Mouse (Mus musculus) embryonic facial prominence, embryonic 13.5 days (tissue): ENCODE measurements around the gene Arhgap1. TPM values are rescaled to one million over a fixed set of nuclear protein-coding genes. Genes with fewer than 3 reads are reported as not detected.
"Not testable (repeated sequence)": the region's sequence is repeated elsewhere in the genome, so short reads cannot be mapped to it uniquely, and the experiment has no call there.

Experiments used
- ATAC-seq: fragments of 200-750 bp; cut with Nextera tagmentation; 2 replicates; pipeline ENCODE4 v1.8.0; 2017; ENCODE audit warnings: low read depth; ENCODE audit not compliant: insufficient number of reproducible peaks, insufficient read depth, low FRiP score, low TSS enrichment
- H3K27ac ChIP-seq: fragments of 300-500 bp; sonication (generic); 2 replicates; pipeline ENCODE4 v1.5.1; 2015; ENCODE audit warnings: moderate library complexity, mild to moderate bottlenecking, inconsistent platforms
- H3K27me3 ChIP-seq: fragments of 300-500 bp; sonication (generic); 2 replicates; pipeline ENCODE4 v1.6.1; 2015; ENCODE audit warnings: mild to moderate bottlenecking, inconsistent platforms
- H3K36me3 ChIP-seq: fragments of 300-500 bp; sonication (generic); 2 replicates; pipeline ENCODE4 v1.6.1; 2015; ENCODE audit warnings: mild to moderate bottlenecking, inconsistent platforms
- H3K4me1 ChIP-seq: fragments of 300-500 bp; sonication (generic); 2 replicates; pipeline ENCODE4 v1.6.1; 2015; ENCODE audit warnings: inconsistent platforms
- H3K4me2 ChIP-seq: fragments of 300-500 bp; sonication (generic); 2 replicates; pipeline ENCODE4 v1.6.1; 2015; ENCODE audit warnings: moderate library complexity, mild to moderate bottlenecking, inconsistent platforms
- H3K4me3 ChIP-seq: fragments of 300-500 bp; sonication (generic); 2 replicates; pipeline ENCODE4 v1.5.1; 2015; ENCODE audit warnings: mild to moderate bottlenecking, inconsistent platforms
- H3K9ac ChIP-seq: fragments of 300-500 bp; sonication (generic); 2 replicates; pipeline ENCODE4 v1.6.1; 2015; ENCODE audit warnings: mild to moderate bottlenecking, inconsistent platforms
- H3K9me3 ChIP-seq: fragments of 300-500 bp; sonication (generic); 2 replicates; pipeline ENCODE4 v1.6.1; 2016; ENCODE audit warnings: inconsistent platforms
- WGBS: fragments of 180-500 bp; shearing (Covaris S2); methylation state at CpG from one replicate; pipeline ENCODE4 v1.1.7; 2015; ENCODE audit warnings: mixed read lengths; 5-methylcytosine and 5-hydroxymethylcytosine counted together
- polyA plus RNA-seq: library from polyadenylated mRNA; unstranded; fragments of >200 nt; fragmentation: Nextera tagmentation; extraction: Ambion mirVana; gene quantifications from 2 replicates; pipeline ENCODE4 v1.2.1, GENCODE M21; 2015

Arhgap1 gene
- 92.9 and 108 TPM in 2 replicates for polyA plus RNA-seq

DNA sequence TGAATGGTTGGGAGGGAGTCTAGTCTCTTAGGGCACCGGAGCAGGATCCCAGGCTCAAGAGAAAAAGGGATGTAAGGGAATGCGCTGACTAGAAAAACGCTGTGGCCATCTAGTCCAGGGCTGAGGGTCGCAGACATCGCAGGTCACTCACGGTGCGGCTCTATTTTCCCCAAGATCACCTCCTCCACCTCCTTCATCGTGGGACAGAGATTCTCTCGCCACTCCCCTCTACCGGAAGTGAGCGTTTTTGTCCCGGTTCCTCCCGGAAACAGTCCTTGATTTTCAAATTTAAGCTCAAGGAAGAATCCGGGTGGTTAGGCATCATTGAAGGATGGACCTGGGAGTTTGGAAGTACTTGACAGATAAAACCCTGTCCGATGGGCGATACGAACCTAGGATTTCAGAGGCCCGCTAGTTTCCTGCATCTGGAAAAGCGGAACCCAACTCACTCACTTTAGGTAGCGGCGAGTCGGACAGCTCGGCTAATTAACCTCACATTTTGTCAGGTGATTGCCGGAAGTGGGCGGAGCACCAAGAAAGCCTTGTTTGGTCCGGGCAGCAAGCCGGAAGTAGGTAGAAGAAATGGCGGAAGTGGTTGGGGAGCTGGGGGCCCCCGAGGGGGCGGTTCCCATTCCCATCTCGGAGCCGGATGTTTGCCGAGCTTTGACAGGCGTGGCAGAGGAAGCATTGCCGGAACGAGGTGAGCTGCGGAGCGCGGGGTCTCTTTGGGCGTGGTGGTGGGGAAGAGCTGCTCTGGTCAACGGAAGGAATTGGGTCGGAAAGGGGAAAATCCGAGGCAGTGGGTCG, at the start of gene Arhgap1, which contains the start of gene Zfp408:
TSS of gene Arhgap1 (plus strand) at position 308 of the 807 bp plus-strand sequence.
TSS of gene Zfp408 (minus strand) at position 239 of the 807 bp plus-strand sequence.
- ATAC-seq: peak; percentile 91
- H3K36me3 ChIP-seq: peaks cover 54% of the 10 kb centered on the region

GRCm38 (mm10) chr2:91600475-91600874, 49.2 kb upstream of the Arhgap1 start:
- Histone ChIP-seq H3K4me2 (no peak overlapping the region), H3K27me3 (no peaks in the 10 kb centered on the region), H3K4me3 (no peak overlapping the region), H3K27ac (no peak overlapping the region), H3K9me3 (no peaks in the 10 kb centered on the region), H3K4me1 (no peaks in the 10 kb centered on the region), H3K9ac (no peak overlapping the region), H3K36me3 (peaks cover 83% of the 10 kb centered on the region)
- no peak for ATAC-seq
- WGBS: 94% methylated on average over 4 of the region's 4 CpGs

More for the DNA sequence above, at the start of gene Arhgap1, which contains the start of gene Zfp408:
- Histone ChIP-seq H3K9ac (peak within 1 kb of the TSS; percentile 94), H3K27me3 (no peaks in the 10 kb centered on the region), H3K9me3 (no peaks in the 10 kb centered on the region), H3K4me3 (peak within 1 kb of the TSS; percentile 86), H3K4me1 (peaks cover 22% of the 10 kb centered on the region), H3K27ac (peak within 1 kb of the TSS; percentile 94), H3K4me2 (peak within 1 kb of the TSS; percentile 94)
- WGBS: under 1% methylated on average over 44 of the region's 44 CpGs

GRCm38 (mm10) chr2:91602389-91602788, 47.3 kb upstream of the Arhgap1 start:
- no peak for ATAC-seq
- no peaks in the 10 kb centered on the region for H3K9me3 ChIP-seq
- 82% methylated on average over 4 of the region's 4 CpGs for WGBS
- H3K27me3 ChIP-seq: no peaks in the 10 kb centered on the region
- H3K9ac ChIP-seq: no peak overlapping the region
- H3K4me3 ChIP-seq: no peak overlapping the region
- H3K4me1 ChIP-seq: no peaks in the 10 kb centered on the region
- H3K36me3 ChIP-seq: peaks cover 81% of the 10 kb centered on the region
- H3K27ac ChIP-seq: no peak overlapping the region
- H3K4me2 ChIP-seq: no peak overlapping the region

DNA sequence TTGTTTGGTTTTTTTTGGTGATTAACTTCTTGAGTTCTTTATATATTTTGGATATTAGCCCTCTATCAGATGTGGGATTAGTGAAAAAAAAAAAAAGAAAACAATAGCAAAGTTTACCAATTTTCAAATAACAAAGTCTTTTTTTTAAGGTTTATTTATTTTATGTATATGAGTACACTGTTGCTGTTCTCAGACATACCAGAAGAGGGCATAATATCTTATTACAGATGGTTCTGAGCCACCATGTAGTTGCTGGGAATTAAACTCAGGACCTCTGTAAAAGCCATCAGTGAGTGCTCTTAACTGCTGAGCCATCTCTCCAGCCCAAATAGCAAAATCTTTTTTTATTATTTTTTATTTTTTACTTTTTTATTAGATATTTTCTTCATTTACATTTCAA, 40.3 kb upstream of the Arhgap1 start:
- not testable (repeated sequence) for ATAC-seq, H3K9ac ChIP-seq, H3K4me3 ChIP-seq, H3K27me3 ChIP-seq, H3K4me1 ChIP-seq, H3K4me2 ChIP-seq, H3K27ac ChIP-seq, H3K9me3 ChIP-seq
- peaks cover 76% of the 10 kb centered on the region for H3K36me3 ChIP-seq

GRCm38 (mm10) chr2:91622356-91622755, 27.3 kb upstream of the Arhgap1 start:
- 93% methylated on average over 5 of the region's 5 CpGs for WGBS
- H3K4me3 ChIP-seq: no peak overlapping the region
- H3K36me3 ChIP-seq: peaks cover 69% of the 10 kb centered on the region
- no peaks in the 10 kb centered on the region for H3K4me1 ChIP-seq
- H3K27ac ChIP-seq: no peak overlapping the region
- H3K9me3 ChIP-seq: no peaks in the 10 kb centered on the region
- no peak for ATAC-seq
- no peak overlapping the region for H3K9ac ChIP-seq
- no peak overlapping the region for H3K4me2 ChIP-seq
- H3K27me3 ChIP-seq: no peaks in the 10 kb centered on the region

DNA sequence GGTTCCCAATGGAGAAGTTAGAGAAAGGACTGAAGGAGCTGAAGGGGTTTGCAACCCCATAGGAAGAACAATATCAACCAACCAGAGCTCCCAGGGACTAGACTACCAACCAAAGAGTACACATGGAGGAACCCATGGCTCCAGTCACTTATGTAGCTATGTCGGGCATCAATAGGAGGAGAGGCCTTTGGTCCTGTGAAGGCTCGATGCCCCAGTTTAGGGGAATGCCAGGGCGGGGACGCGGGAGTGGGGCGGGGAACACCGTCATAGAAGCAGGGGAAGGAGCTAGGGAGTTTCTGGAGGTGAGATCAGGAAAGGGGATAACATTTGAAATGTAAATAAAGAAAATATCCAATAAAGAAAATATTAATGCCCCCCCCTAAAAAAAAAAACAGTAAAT, 26.3 kb upstream of the Arhgap1 start:
- not testable (repeated sequence) for H3K4me1 ChIP-seq, H3K4me3 ChIP-seq, H3K27me3 ChIP-seq, H3K27ac ChIP-seq, ATAC-seq, H3K4me2 ChIP-seq, H3K9me3 ChIP-seq, H3K9ac ChIP-seq
- whole genome bisulfite sequencing: 92% methylated on average over 7 of the region's 7 CpGs
- H3K36me3 ChIP-seq: peaks cover 59% of the 10 kb centered on the region

- no peaks in the 10 kb centered on the region for H3K27me3 ChIP-seq
- no peak overlapping the region for H3K27ac ChIP-seq
- no peaks in the 10 kb centered on the region for H3K4me1 ChIP-seq
- peaks cover 19% of the 10 kb centered on the region for H3K36me3 ChIP-seq
- no peaks in the 10 kb centered on the region for H3K9me3 ChIP-seq
- no peak overlapping the region for H3K4me2 ChIP-seq
- no peak for ATAC-seq
- no peak overlapping the region for H3K4me3 ChIP-seq
- WGBS: 79% methylated on average over 5 of the region's 5 CpGs
- H3K9ac ChIP-seq: no peak overlapping the region
Measured at GRCm38 (mm10) chr2:91627486-91627885, 22.2 kb upstream of the Arhgap1 start.

- no peak for ATAC-seq
- 90% methylated on average over 8 of the region's 8 CpGs for WGBS
- H3K27ac ChIP-seq: no peak overlapping the region
- H3K9ac ChIP-seq: no peak overlapping the region
- no peaks in the 10 kb centered on the region for H3K27me3 ChIP-seq
- no peaks in the 10 kb centered on the region for H3K9me3 ChIP-seq
- no peak overlapping the region for H3K4me3 ChIP-seq
- H3K4me2 ChIP-seq: no peak overlapping the region
- peaks cover 12% of the 10 kb centered on the region for H3K36me3 ChIP-seq
- no peaks in the 10 kb centered on the region for H3K4me1 ChIP-seq
Measured at GRCm38 (mm10) chr2:91628171-91628570, 21.5 kb upstream of the Arhgap1 start.

- Histone ChIP-seq H3K27ac (no peak overlapping the region), H3K9ac (no peak overlapping the region), H3K4me3 (no peak overlapping the region), H3K4me2 (no peak overlapping the region), H3K4me1 (no peaks in the 10 kb centered on the region), H3K27me3 (no peaks in the 10 kb centered on the region), H3K9me3 (no peaks in the 10 kb centered on the region), H3K36me3 (0 out of 2 replicates have a peak, but pooled peaks cover 3% of the 10 kb centered on the region)
- no peak for ATAC-seq
- 85% methylated on average over 18 of the region's 18 CpGs for WGBS
Measured at GRCm38 (mm10) chr2:91629682-91630081, 20.0 kb upstream of the Arhgap1 start.

DNA sequence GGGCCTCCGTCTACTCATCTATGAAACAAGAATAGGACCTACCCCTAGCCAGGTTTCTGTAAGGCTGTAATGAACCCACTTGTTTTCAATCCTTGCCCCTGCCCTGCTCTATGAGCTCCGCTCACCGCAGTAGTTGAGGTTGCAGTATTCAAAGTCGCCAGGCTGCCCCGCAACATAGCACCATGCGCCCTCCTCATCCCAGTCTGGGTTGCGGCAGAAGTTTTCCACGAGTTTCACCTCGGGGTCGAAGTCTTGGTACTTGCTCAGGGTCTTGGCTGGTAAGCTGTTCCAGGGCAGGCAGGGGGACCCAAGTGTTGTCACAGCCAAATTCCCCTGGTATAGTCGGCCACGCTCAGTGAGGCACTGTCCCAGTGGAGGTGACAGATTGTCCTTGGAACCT, 19.3 kb upstream of the Arhgap1 start:
- Histone ChIP-seq H3K4me2 (no peak overlapping the region), H3K4me1 (no peaks in the 10 kb centered on the region), H3K27me3 (no peaks in the 10 kb centered on the region), H3K9me3 (no peaks in the 10 kb centered on the region), H3K9ac (no peak overlapping the region), H3K4me3 (no peak overlapping the region), H3K36me3 (no peaks in the 10 kb centered on the region), H3K27ac (no peak overlapping the region)
- 91% methylated on average over 12 of the region's 12 CpGs for WGBS
- no peak for ATAC-seq

- Histone ChIP-seq H3K4me2 (no peak overlapping the region), H3K9me3 (no peaks in the 10 kb centered on the region), H3K36me3 (no peaks in the 10 kb centered on the region), H3K4me1 (no peaks in the 10 kb centered on the region), H3K9ac (no peak overlapping the region), H3K27ac (no peak overlapping the region), H3K27me3 (no peaks in the 10 kb centered on the region), H3K4me3 (no peak overlapping the region)
- WGBS: 79% methylated on average over 5 of the region's 5 CpGs
- ATAC-seq: no peak
Measured at GRCm38 (mm10) chr2:91631826-91632225, 17.8 kb upstream of the Arhgap1 start.

DNA sequence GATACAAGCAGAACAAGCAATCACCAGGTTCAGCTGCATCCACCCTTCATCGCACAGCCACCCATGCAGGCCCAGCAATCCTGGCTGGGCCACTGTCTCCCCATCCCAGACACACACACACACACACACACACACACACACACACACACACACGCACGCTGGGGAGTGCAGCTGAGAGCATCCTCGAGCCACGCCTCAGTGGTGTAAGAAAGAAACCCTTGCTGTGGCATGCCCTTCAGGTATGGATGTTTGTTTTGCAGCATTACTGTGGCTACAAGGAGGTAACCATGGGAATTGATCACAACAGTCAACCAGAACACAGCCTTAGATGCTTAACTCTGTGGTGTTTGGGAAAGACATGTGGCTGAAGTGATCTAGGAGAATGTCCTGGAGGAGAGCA, 17.3 kb upstream of the Arhgap1 start:
- WGBS: 71% methylated on average over 5 of the region's 5 CpGs
- 0 out of 2 replicates have a peak, but pooled peaks have one; percentile 18 for ATAC-seq
- no peaks in the 10 kb centered on the region for H3K27me3 ChIP-seq

More for the DNA sequence above, 17.3 kb upstream of the Arhgap1 start:
- no peak overlapping the region for H3K4me3 ChIP-seq
- H3K4me1 ChIP-seq: no peaks in the 10 kb centered on the region
- no peaks in the 10 kb centered on the region for H3K36me3 ChIP-seq
- H3K27ac ChIP-seq: no peak overlapping the region
- H3K9me3 ChIP-seq: no peaks in the 10 kb centered on the region
- H3K9ac ChIP-seq: no peak overlapping the region
- no peak overlapping the region for H3K4me2 ChIP-seq
